21 mouse cellular contexts compared by ENCODE assay signal in genomic region chr11:6333403-6333802, GRCm38 (mm10). TPM values are rescaled to one million over a fixed set of nuclear protein-coding genes. Genes with fewer than 3 reads are reported as not detected.
DNase-seq lines count a peak whose midpoint lies in the region; ATAC-seq and TF ChIP-seq lines count a peak whose summit lies in the region.
"Had no signal": no experiment of that assay in that cellular context is flagged by ENCODE, and none has a peak within 500 bp of the region (broad histone marks: within the 10 kb centered on the region; RNA-seq: fewer than 3 reads in every experiment).

No protein-coding gene starts in this region.

- TF ChIP-seq EP300 in liver, postnatal 0 days (IDR thresholded peaks at IDR 0.05; ENCODE audit: low read depth) = no peak

- DNase-seq in kidney, adult 2 months = peak; percentile 29
- peak; percentile 21 for DNase-seq in liver, postnatal 0 days
- DNase-seq in liver = no peak
- DNase-seq: adrenal gland, adult 2 months; adrenal gland, postnatal 10 days; adrenal gland, postnatal 25 days; cerebellum, adult 11 months; cerebellum, adult 18-20 months; cerebellum, adult 8-10 months; cerebellum, adult 9-11 months; cerebellum, postnatal 14 days; cerebellum, postnatal 36 days; embryo, embryonic 11 days had no signal

- no peak overlapping the region for H3K4me3 ChIP-seq in kidney, adult 2 months (ENCODE audit: insufficient read depth, low read depth, low read length)
- no peak overlapping the region for H3K4me3 ChIP-seq in kidney, embryonic 15.5 days (replicated peaks)
- H3K4me3 ChIP-seq in liver, postnatal 0 days (ENCODE audit: low read depth, low read length) = no peak overlapping the region
- H3K4me3 ChIP-seq: embryonic facial prominence, embryonic 13.5 days; embryonic facial prominence, embryonic 15.5 days; erythroblast, embryonic 14.5 days; forebrain, embryonic 10.5 days; forebrain, embryonic 12.5 days had no signal

- TF ChIP-seq POLR2A in kidney, adult 2 months (IDR thresholded peaks at IDR 0.05; ENCODE audit: low read depth, low read length) = no peak

- no peak for TF ChIP-seq CTCF in kidney, adult 2 months (conservative IDR thresholded peaks at IDR 0.05; ENCODE audit: insufficient read depth, insufficient read length, low read depth, low read length)
- no peak for TF ChIP-seq CTCF in liver, postnatal 0 days (IDR thresholded peaks at IDR 0.05; ENCODE audit: low read depth)

- H3K27ac ChIP-seq in kidney, adult 2 months (ENCODE audit: insufficient read depth, low read depth, low read length) = peak overlapping the region; percentile 16
- H3K27ac ChIP-seq in kidney, embryonic 15.5 days = no peak overlapping the region
- H3K27ac ChIP-seq in liver, postnatal 0 days (ENCODE audit: low read depth) = peak overlapping the region; percentile 71
- H3K27ac ChIP-seq: embryonic facial prominence, embryonic 13.5 days; embryonic facial prominence, embryonic 15.5 days; forebrain, embryonic 10.5 days; forebrain, embryonic 12.5 days had no signal

- H3K4me1 ChIP-seq in kidney, adult 2 months (ENCODE audit: control insufficient read depth, insufficient read depth, low read length) = peaks cover 6% of the 10 kb centered on the region; the same call in 1 of the 2 replicates
- H3K4me1 ChIP-seq in kidney, embryonic 15.5 days = no peaks in the 10 kb centered on the region
- no peaks in the 10 kb centered on the region for H3K4me1 ChIP-seq in liver, postnatal 0 days (ENCODE audit: insufficient read depth)
- H3K4me1 ChIP-seq: embryonic facial prominence, embryonic 13.5 days; embryonic facial prominence, embryonic 15.5 days; forebrain, embryonic 10.5 days; forebrain, embryonic 12.5 days had no signal

- no peak for ATAC-seq in kidney, embryonic 15.5 days (replicated peaks; ENCODE audit: low FRiP score)
- ATAC-seq in liver, postnatal 0 days = peak; percentile 90
- ATAC-seq: forebrain, embryonic 14.5 days; forebrain, embryonic 16.5 days had no signal

- peaks cover 2% of the 10 kb centered on the region for H3K36me3 ChIP-seq in kidney, adult 2 months (ENCODE audit: control insufficient read depth, insufficient read depth, low read length)
- peaks cover 57% of the 10 kb centered on the region for H3K36me3 ChIP-seq in kidney, embryonic 15.5 days
- peaks cover 48% of the 10 kb centered on the region for H3K36me3 ChIP-seq in liver, postnatal 0 days (replicated peaks; ENCODE audit: insufficient read depth, low read length)

- no peaks in the 10 kb centered on the region for H3K9me3 ChIP-seq in kidney, embryonic 15.5 days (replicated peaks)
- no peaks in the 10 kb centered on the region for H3K9me3 ChIP-seq in liver, postnatal 0 days (ENCODE audit: low read length)
- H3K9me3 ChIP-seq: embryonic facial prominence, embryonic 13.5 days; embryonic facial prominence, embryonic 15.5 days; forebrain, embryonic 10.5 days; forebrain, embryonic 12.5 days had no signal

- no peak overlapping the region for H3K4me2 ChIP-seq in kidney, embryonic 15.5 days
- H3K4me2 ChIP-seq in liver, postnatal 0 days (ENCODE audit: low read depth, low read length) = no peak overlapping the region
- H3K4me2 ChIP-seq: embryonic facial prominence, embryonic 13.5 days; embryonic facial prominence, embryonic 15.5 days; forebrain, embryonic 12.5 days had no signal

- H3K27me3 ChIP-seq in kidney, adult 2 months (replicated peaks; ENCODE audit: control insufficient read depth, insufficient read depth, low read length) = no peaks in the 10 kb centered on the region
- no peaks in the 10 kb centered on the region for H3K27me3 ChIP-seq in kidney, embryonic 15.5 days
- no peaks in the 10 kb centered on the region for H3K27me3 ChIP-seq in liver, postnatal 0 days (ENCODE audit: insufficient read depth, low read length)
- H3K27me3 ChIP-seq: embryonic facial prominence, embryonic 13.5 days; embryonic facial prominence, embryonic 15.5 days; forebrain, embryonic 12.5 days had no signal

- WGBS in kidney, adult 2 months = 70% methylated on average over 7 of the region's 7 CpGs
- 89% methylated on average over 7 of the region's 7 CpGs for WGBS in kidney, embryonic 15.5 days
- WGBS in liver, postnatal 0 days (ENCODE audit: insufficient replicate concordance) = 70% methylated on average over 7 of the region's 7 CpGs

- H3K9ac ChIP-seq in kidney, embryonic 15.5 days = no peak overlapping the region
- H3K9ac ChIP-seq in liver, postnatal 0 days (replicated peaks) = no peak overlapping the region
- H3K9ac ChIP-seq: embryonic facial prominence, embryonic 13.5 days; embryonic facial prominence, embryonic 15.5 days; forebrain, embryonic 12.5 days had no signal

RNA-seq across cellular contexts. Expression of gene Ogdh, which starts 42.0 kb away (rescaled TPM):
- polyA plus RNA-seq in kidney, adult 2 months (2012; rRNA removed) = 382 and 420 TPM in 2 replicates
- 116 and 131 TPM in 2 replicates for polyA plus RNA-seq in kidney, embryonic 15.5 days (2015; fragmentation: Nextera tagmentation; extraction: Ambion mirVana)
- polyA plus RNA-seq in liver, postnatal 0 days (2015; fragmentation: Nextera tagmentation; extraction: Ambion mirVana) = 48.0 and 50.1 TPM in 2 replicates

RNA-seq across cellular contexts. Expression of gene Zmiz2, which starts 55.5 kb away (rescaled TPM):
- polyA plus RNA-seq in kidney, adult 2 months (2012; rRNA removed) = 47.7 and 53.7 TPM in 2 replicates
- polyA plus RNA-seq in kidney, embryonic 15.5 days (2015; fragmentation: Nextera tagmentation; extraction: Ambion mirVana) = 11.4 and 12.4 TPM in 2 replicates
- 3.4 and 3.7 TPM in 2 replicates for polyA plus RNA-seq in liver, postnatal 0 days (2015; fragmentation: Nextera tagmentation; extraction: Ambion mirVana)

RNA-seq across cellular contexts. Expression of gene Tmed4, which starts 58.7 kb away (rescaled TPM):
- 220 and 227 TPM in 2 replicates for polyA plus RNA-seq in kidney, adult 2 months (2012; rRNA removed)
- 130 and 133 TPM in 2 replicates for polyA plus RNA-seq in kidney, embryonic 15.5 days (2015; fragmentation: Nextera tagmentation; extraction: Ambion mirVana)
- 83.4 and 91.5 TPM in 2 replicates for polyA plus RNA-seq in liver, postnatal 0 days (2015; fragmentation: Nextera tagmentation; extraction: Ambion mirVana)
